Mouse (Mus musculus) heart, adult 9 months (tissue): Measurements from ENCODE around the gene Adamtsl1.
A peak's percentile ranks its signal among the peaks of the same experiment; 100 is the strongest.

Source experiments
- DNase-seq, 2 experiments: peaks; one replicate each; pipeline ENCODE4 v3.0.0; 2022; ENCODE audit warnings: low spot score in 2 of 2

The Adamtsl1 gene

GRCm38 (mm10) chr4:86396672-86397288 is 882.8 kb downstream of the Adamtsl1 start:
- peak in 1 of 2 experiments; percentile 42 for DNase-seq

GRCm38 (mm10) chr4:86397470-86397869 is 883.5 kb downstream of the Adamtsl1 start:
- no peak for DNase-seq

GRCm38 (mm10) chr4:86401116-86401515 is 887.1 kb downstream of the Adamtsl1 start:
- DNase-seq, result no peak

- DNase-seq, result no peak
Observed at GRCm38 (mm10) chr4:86406501-86407199, 892.7 kb downstream of the Adamtsl1 start.

- no peak for DNase-seq
Observed at GRCm38 (mm10) chr4:86407200-86407527, 893.2 kb downstream of the Adamtsl1 start.

- no peak for DNase-seq
Observed at GRCm38 (mm10) chr4:86408421-86408820, 894.4 kb downstream of the Adamtsl1 start.

GRCm38 (mm10) chr4:86410946-86411345 is 897.0 kb downstream of the Adamtsl1 start:
- DNase-seq, result no peak

GRCm38 (mm10) chr4:86413388-86413787 is 899.4 kb downstream of the Adamtsl1 start:
- DNase-seq, result no peak

GRCm38 (mm10) chr4:86416401-86417025 is 902.5 kb downstream of the Adamtsl1 start:
- no peak for DNase-seq

- DNase-seq, result no peak
Observed at GRCm38 (mm10) chr4:86422586-86422985, 908.6 kb downstream of the Adamtsl1 start.

- no peak for DNase-seq
Observed at GRCm38 (mm10) chr4:86425581-86425980, 911.6 kb downstream of the Adamtsl1 start.

GRCm38 (mm10) chr4:86426549-86426948 is 912.6 kb downstream of the Adamtsl1 start:
- no peak for DNase-seq

- no peak for DNase-seq
Observed at GRCm38 (mm10) chr4:86427312-86427711, 913.3 kb downstream of the Adamtsl1 start.

GRCm38 (mm10) chr4:86428091-86428745 is 914.2 kb downstream of the Adamtsl1 start:
- no peak for DNase-seq

- DNase-seq, result no peak
Observed at GRCm38 (mm10) chr4:86435631-86436030, 921.7 kb downstream of the Adamtsl1 start.

GRCm38 (mm10) chr4:86436336-86436735 is 922.4 kb downstream of the Adamtsl1 start:
- DNase-seq, result no peak

- no peak for DNase-seq
Observed at GRCm38 (mm10) chr4:86450468-86450867, 936.5 kb downstream of the Adamtsl1 start.

- no peak for DNase-seq
Observed at GRCm38 (mm10) chr4:86464808-86465207, 950.8 kb downstream of the Adamtsl1 start.
